Mouse (Mus musculus): ENCODE data around the gene Wwox. TPM values are rescaled to one million over a fixed set of nuclear protein-coding genes. Genes with fewer than 3 reads are reported as not detected.

Wwox gene
- polyA plus RNA-seq, 1 experiment, result 11.3 TPM

DNA sequence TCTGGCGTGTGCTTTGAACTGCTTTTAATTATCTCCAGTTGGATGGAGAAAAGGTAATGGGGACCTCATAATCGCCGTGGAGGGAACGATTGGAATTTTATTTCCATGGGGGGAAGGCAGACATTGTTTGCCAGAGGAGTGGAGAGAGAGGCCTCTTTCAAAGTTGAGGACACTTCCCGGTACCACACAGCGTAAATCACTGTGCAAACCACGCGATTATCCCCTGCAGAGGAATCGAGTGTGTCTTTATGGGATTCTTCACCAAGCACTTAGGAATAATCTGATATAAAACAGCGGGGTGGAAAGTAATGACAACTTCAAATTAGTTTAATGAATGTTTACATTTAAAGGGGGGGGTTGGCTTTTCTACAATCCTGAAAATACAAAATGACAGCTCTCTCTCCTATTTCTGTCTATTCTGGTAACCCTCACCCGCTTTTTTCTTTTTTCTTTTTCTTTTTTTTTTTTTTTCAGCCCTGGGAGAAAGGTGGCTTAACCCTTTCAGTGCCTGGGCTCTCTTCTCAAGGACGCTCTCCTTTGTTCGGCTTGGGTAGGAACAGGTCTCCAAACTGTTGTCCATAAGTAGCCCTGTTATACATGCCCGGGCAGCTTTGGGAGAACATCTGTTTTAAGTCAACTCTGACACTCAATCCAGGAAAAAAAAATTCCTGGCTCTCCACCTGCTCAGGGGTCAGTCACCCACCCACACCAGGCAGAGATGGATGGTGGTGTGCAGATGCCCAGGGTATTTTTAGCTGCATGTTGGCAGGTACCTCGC is 769.1 kb downstream of the Wwox start:
- H3K4me1 ChIP-seq (ENCODE audit: control insufficient read depth, insufficient read depth, low read length), result no peaks in the 10 kb centered on the region
- no peak overlapping the region for H3K27ac ChIP-seq (ENCODE audit: insufficient read depth, low read length)
- no peak overlapping the region for H3K4me3 ChIP-seq (ENCODE audit: low read depth, low read length)
- H3K27me3 ChIP-seq (ENCODE audit: control insufficient read depth, insufficient read depth, low read length, poor library complexity, severe bottlenecking), result no peaks in the 10 kb centered on the region
- no peak overlapping the region for H3K9ac ChIP-seq (ENCODE audit: low read depth, poor library complexity, severe bottlenecking)
- TF ChIP-seq EP300 (IDR thresholded peaks at IDR 0.05; ENCODE audit: insufficient read depth, low read depth, low read length) (no peak), CTCF (IDR thresholded peaks at IDR 0.05; ENCODE audit: low read depth, low read length) (no peak), POLR2A (IDR thresholded peaks at IDR 0.05; ENCODE audit: insufficient read depth, low read length) (no peak)
- H3K36me3 ChIP-seq (ENCODE audit: control insufficient read depth, insufficient read depth, low read length, poor library complexity, severe bottlenecking), result no peaks in the 10 kb centered on the region
- no peaks in the 10 kb centered on the region for H3K9me3 ChIP-seq (replicated peaks; ENCODE audit: control insufficient read depth, insufficient read depth, low read length, poor library complexity, severe bottlenecking)

DNA sequence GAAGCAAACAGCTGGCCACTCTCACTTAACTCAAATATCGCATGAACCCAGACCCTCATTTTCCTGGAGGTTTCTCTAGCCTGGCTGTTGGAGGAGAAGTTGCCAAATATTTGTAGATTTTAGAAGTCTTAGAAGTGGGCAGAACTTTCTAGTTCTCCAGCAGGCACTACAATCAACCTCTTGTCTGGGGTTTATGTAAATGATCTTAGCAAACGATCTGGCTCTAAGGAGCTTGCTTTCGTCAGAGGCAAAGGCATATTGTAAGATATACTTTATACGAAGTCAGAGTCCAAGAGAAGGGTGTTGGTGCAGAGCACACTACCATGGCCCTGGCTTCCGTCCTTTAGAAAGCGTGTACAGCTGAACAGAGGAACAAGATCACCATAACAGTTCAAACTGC is 770.6 kb downstream of the Wwox start:
- H3K27me3 ChIP-seq (ENCODE audit: control insufficient read depth, insufficient read depth, low read length, poor library complexity, severe bottlenecking), result no peaks in the 10 kb centered on the region

DNA sequence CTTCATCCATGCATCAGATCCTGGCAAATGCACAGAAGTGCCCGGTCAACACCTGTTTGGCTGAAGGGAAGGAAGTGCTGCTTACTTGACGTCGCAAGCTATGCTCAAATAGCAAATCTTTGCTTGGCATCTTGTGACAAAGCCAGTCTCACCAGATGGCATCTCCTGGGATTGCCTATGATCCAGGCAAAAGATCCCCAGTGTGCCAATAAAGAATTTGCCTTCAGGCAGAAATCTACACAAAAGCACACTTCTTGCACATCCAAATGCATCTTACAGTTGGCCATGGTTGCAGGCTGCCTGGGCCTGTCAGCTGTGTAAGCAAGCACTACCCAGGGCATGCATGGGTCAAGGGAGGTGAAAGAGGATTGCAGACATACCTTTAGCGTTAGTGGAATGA is 773.7 kb downstream of the Wwox start:
- Histone ChIP-seq H3K4me3 (ENCODE audit: low read depth, low read length) (no peak overlapping the region), H3K4me1 (ENCODE audit: control insufficient read depth, insufficient read depth, low read length) (no peaks in the 10 kb centered on the region), H3K9me3 (replicated peaks; ENCODE audit: control insufficient read depth, insufficient read depth, low read length, poor library complexity, severe bottlenecking) (no peaks in the 10 kb centered on the region)

More for the DNA sequence above, 770.6 kb downstream of the Wwox start:
- Histone ChIP-seq H3K4me3 (ENCODE audit: low read depth, low read length) (no peak overlapping the region), H3K36me3 (ENCODE audit: control insufficient read depth, insufficient read depth, low read length, poor library complexity, severe bottlenecking) (no peaks in the 10 kb centered on the region), H3K4me1 (ENCODE audit: control insufficient read depth, insufficient read depth, low read length) (no peaks in the 10 kb centered on the region), H3K9ac (ENCODE audit: low read depth, poor library complexity, severe bottlenecking) (no peak overlapping the region), H3K9me3 (replicated peaks; ENCODE audit: control insufficient read depth, insufficient read depth, low read length, poor library complexity, severe bottlenecking) (no peaks in the 10 kb centered on the region), H3K27ac (ENCODE audit: insufficient read depth, low read length) (no peak overlapping the region)
- TF ChIP-seq POLR2A (IDR thresholded peaks at IDR 0.05; ENCODE audit: insufficient read depth, low read length) (no peak), EP300 (IDR thresholded peaks at IDR 0.05; ENCODE audit: insufficient read depth, low read depth, low read length) (no peak), CTCF (IDR thresholded peaks at IDR 0.05; ENCODE audit: low read depth, low read length) (no peak)

DNA sequence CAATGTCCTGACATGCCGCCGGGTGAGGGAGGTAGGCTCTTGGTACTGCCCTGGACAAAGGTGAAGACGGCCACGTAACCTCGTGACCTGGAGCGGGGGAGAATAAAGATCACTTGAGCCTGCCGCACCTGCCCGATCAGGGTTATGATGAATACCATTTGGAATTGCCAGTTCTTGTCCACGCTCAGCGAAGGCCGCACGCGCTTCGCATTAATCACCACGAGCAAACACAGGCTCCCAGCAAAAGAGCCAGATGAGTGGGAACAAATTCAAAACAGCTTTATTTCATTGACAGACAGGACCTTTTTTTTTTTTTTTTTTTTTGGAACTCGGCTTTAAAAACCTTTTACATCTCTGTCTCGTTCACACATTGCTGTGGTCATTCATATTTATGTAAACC is 775.4 kb downstream of the Wwox start:
- H3K27me3 ChIP-seq (ENCODE audit: control insufficient read depth, insufficient read depth, low read length, poor library complexity, severe bottlenecking), result no peaks in the 10 kb centered on the region
- H3K27ac ChIP-seq (ENCODE audit: insufficient read depth, low read length), result no peak overlapping the region
- H3K9ac ChIP-seq (ENCODE audit: low read depth, poor library complexity, severe bottlenecking), result no peak overlapping the region
- H3K9me3 ChIP-seq (replicated peaks; ENCODE audit: control insufficient read depth, insufficient read depth, low read length, poor library complexity, severe bottlenecking), result no peaks in the 10 kb centered on the region
- H3K4me3 ChIP-seq (ENCODE audit: low read depth, low read length), result no peak overlapping the region
- TF ChIP-seq EP300 (IDR thresholded peaks at IDR 0.05; ENCODE audit: insufficient read depth, low read depth, low read length), result no peak
- TF ChIP-seq CTCF (IDR thresholded peaks at IDR 0.05; ENCODE audit: low read depth, low read length), result no peak
- no peak for TF ChIP-seq POLR2A (IDR thresholded peaks at IDR 0.05; ENCODE audit: insufficient read depth, low read length)
- H3K4me1 ChIP-seq (ENCODE audit: control insufficient read depth, insufficient read depth, low read length), result no peaks in the 10 kb centered on the region
- no peaks in the 10 kb centered on the region for H3K36me3 ChIP-seq (ENCODE audit: control insufficient read depth, insufficient read depth, low read length, poor library complexity, severe bottlenecking)

More for the DNA sequence above, 773.7 kb downstream of the Wwox start:
- TF ChIP-seq CTCF (IDR thresholded peaks at IDR 0.05; ENCODE audit: low read depth, low read length), result no peak
- TF ChIP-seq POLR2A (IDR thresholded peaks at IDR 0.05; ENCODE audit: insufficient read depth, low read length), result no peak
- TF ChIP-seq EP300 (IDR thresholded peaks at IDR 0.05; ENCODE audit: insufficient read depth, low read depth, low read length), result no peak
- Histone ChIP-seq H3K27ac (ENCODE audit: insufficient read depth, low read length) (no peak overlapping the region), H3K36me3 (ENCODE audit: control insufficient read depth, insufficient read depth, low read length, poor library complexity, severe bottlenecking) (no peaks in the 10 kb centered on the region), H3K9ac (ENCODE audit: low read depth, poor library complexity, severe bottlenecking) (no peak overlapping the region), H3K27me3 (ENCODE audit: control insufficient read depth, insufficient read depth, low read length, poor library complexity, severe bottlenecking) (no peaks in the 10 kb centered on the region)

DNA sequence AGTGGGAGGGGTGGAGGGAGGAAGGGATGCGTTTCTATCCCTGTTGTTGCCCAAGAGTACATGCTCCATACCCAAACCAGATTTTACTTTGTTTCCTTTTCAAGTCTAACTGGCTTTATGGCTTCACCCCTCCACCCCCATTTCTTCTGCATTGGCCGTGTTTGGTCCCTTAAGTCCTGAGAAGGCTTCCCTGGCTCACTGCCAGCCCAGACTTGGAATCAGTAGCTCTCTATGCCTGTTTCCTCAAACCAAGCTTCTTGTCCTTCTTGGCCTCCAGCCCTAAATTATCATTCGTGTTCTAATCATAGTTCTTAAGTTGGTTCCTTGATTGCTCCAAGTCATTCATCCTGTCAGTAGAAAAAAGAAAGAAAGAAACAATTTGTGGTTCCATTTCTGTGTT is 777.3 kb downstream of the Wwox start:
- Histone ChIP-seq H3K9ac (ENCODE audit: low read depth, poor library complexity, severe bottlenecking) (no peak overlapping the region), H3K36me3 (ENCODE audit: control insufficient read depth, insufficient read depth, low read length, poor library complexity, severe bottlenecking) (no peaks in the 10 kb centered on the region), H3K27me3 (ENCODE audit: control insufficient read depth, insufficient read depth, low read length, poor library complexity, severe bottlenecking) (no peaks in the 10 kb centered on the region), H3K4me1 (ENCODE audit: control insufficient read depth, insufficient read depth, low read length) (no peaks in the 10 kb centered on the region), H3K9me3 (replicated peaks; ENCODE audit: control insufficient read depth, insufficient read depth, low read length, poor library complexity, severe bottlenecking) (no peaks in the 10 kb centered on the region), H3K27ac (ENCODE audit: insufficient read depth, low read length) (no peak overlapping the region), H3K4me3 (ENCODE audit: low read depth, low read length) (no peak overlapping the region)
- TF ChIP-seq CTCF (IDR thresholded peaks at IDR 0.05; ENCODE audit: low read depth, low read length) (no peak), POLR2A (IDR thresholded peaks at IDR 0.05; ENCODE audit: insufficient read depth, low read length) (no peak), EP300 (IDR thresholded peaks at IDR 0.05; ENCODE audit: insufficient read depth, low read depth, low read length) (no peak)

DNA sequence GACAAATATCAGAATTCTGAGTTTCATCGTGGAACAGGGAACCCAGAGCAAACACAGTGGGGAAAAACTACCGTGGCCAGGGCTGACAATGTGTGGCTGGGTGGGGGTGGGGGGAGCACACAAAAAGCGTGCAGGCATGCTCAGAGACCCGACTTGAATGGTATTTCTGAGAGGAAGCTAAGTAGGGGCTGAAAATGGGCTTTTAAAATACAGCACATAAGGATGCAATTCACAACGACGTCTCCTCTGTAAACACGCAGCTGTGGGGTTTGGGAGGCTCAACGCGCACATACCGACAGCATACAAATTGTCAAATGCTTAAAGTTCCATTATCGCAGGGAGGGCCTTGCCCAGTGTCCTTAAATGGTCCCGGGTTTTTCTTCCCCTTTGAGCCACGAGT is 783.1 kb downstream of the Wwox start:
- no peak overlapping the region for H3K4me3 ChIP-seq (ENCODE audit: low read depth, low read length)
- TF ChIP-seq CTCF (IDR thresholded peaks at IDR 0.05; ENCODE audit: low read depth, low read length), result no peak
- no peak for TF ChIP-seq EP300 (IDR thresholded peaks at IDR 0.05; ENCODE audit: insufficient read depth, low read depth, low read length)
- TF ChIP-seq POLR2A (IDR thresholded peaks at IDR 0.05; ENCODE audit: insufficient read depth, low read length), result no peak
- H3K36me3 ChIP-seq (ENCODE audit: control insufficient read depth, insufficient read depth, low read length, poor library complexity, severe bottlenecking), result no peaks in the 10 kb centered on the region
- no peaks in the 10 kb centered on the region; the same call in 1 of the 2 replicates for H3K27me3 ChIP-seq (ENCODE audit: control insufficient read depth, insufficient read depth, low read length, poor library complexity, severe bottlenecking)
- no peak overlapping the region for H3K27ac ChIP-seq (ENCODE audit: insufficient read depth, low read length)
- H3K9ac ChIP-seq (ENCODE audit: low read depth, poor library complexity, severe bottlenecking), result no peak overlapping the region
- no peaks in the 10 kb centered on the region for H3K4me1 ChIP-seq (ENCODE audit: control insufficient read depth, insufficient read depth, low read length)
- 0 out of 2 replicates have a peak, but pooled peaks cover 5% of the 10 kb centered on the region for H3K9me3 ChIP-seq (replicated peaks; ENCODE audit: control insufficient read depth, insufficient read depth, low read length, poor library complexity, severe bottlenecking)

All from ES-Bruce4 (cell line).